Mouse (Mus musculus) T-helper 1 cell (primary cell): ENCODE results near the gene H2-M5.
"Not testable (repeated sequence)": the region's sequence is repeated elsewhere in the genome, so short reads cannot be mapped to it uniquely, and the experiment has no call there.

Source experiments
- in situ Hi-C: fragments of 300-600 bp; cut with MboI, MseI; formaldehyde crosslinking; loops from one replicate; pipeline ENCODE4 v1.15.1; 2025; ENCODE audit warnings: high pct_unique_total_duplicates

Gene H2-M5

GRCm38 (mm10) chr17:36989437-36989836 lies at the start of gene H2-M5:
TSS of gene H2-M5 (minus strand) at chr17:36989537.
- in situ Hi-C loops, result loop anchor here (5.0 kb wide), 1 partner anchor 97 kb away; the partner anchor contains the start of gene Trim40

- in situ Hi-C loops, result no loop called here
Observed at GRCm38 (mm10) chr17:37029162-37029561, 39.8 kb upstream of the H2-M5 start.

GRCm38 (mm10) chr17:37028683-37029120 lies 39.4 kb upstream of the H2-M5 start:
- in situ Hi-C loops, result no loop called here

GRCm38 (mm10) chr17:37028212-37028611 lies 38.9 kb upstream of the H2-M5 start:
- in situ Hi-C loops, result no loop called here

GRCm38 (mm10) chr17:37027486-37027885 lies 38.1 kb upstream of the H2-M5 start:
- in situ Hi-C loops, result no loop called here

GRCm38 (mm10) chr17:37026425-37026824 lies 37.1 kb upstream of the H2-M5 start:
- in situ Hi-C loops, result no loop called here

GRCm38 (mm10) chr17:37022628-37023576 lies 33.6 kb upstream of the H2-M5 start, which contains the start of gene Mog:
TSS of gene Mog (minus strand) at chr17:37023398.
- in situ Hi-C loops, result no loop called here

- in situ Hi-C loops, result not testable (repeated sequence)
Observed at GRCm38 (mm10) chr17:37019242-37019641, 29.9 kb upstream of the H2-M5 start.

GRCm38 (mm10) chr17:37018328-37018727 lies 29.0 kb upstream of the H2-M5 start:
- in situ Hi-C loops, result no loop called here

GRCm38 (mm10) chr17:37016333-37016732 lies 27.0 kb upstream of the H2-M5 start:
- in situ Hi-C loops, result no loop called here

- in situ Hi-C loops, result no loop called here
Observed at GRCm38 (mm10) chr17:37012141-37012540, 22.8 kb upstream of the H2-M5 start.

- in situ Hi-C loops, result no loop called here
Observed at GRCm38 (mm10) chr17:37011719-37012118, 22.4 kb upstream of the H2-M5 start.

- in situ Hi-C loops, result no loop called here
Observed at GRCm38 (mm10) chr17:37009460-37010042, 20.2 kb upstream of the H2-M5 start.

- in situ Hi-C loops, result no loop called here
Observed at GRCm38 (mm10) chr17:37008161-37008560, 18.8 kb upstream of the H2-M5 start.

- in situ Hi-C loops, result no loop called here
Observed at GRCm38 (mm10) chr17:37003366-37003765, 14.0 kb upstream of the H2-M5 start.

- in situ Hi-C loops, result no loop called here
Observed at GRCm38 (mm10) chr17:37002364-37003330, 13.3 kb upstream of the H2-M5 start.

GRCm38 (mm10) chr17:37000863-37001262 lies 11.5 kb upstream of the H2-M5 start, which contains the start of gene Zfp57:
TSS of gene Zfp57 (plus strand) at chr17:37001163.
- in situ Hi-C loops, result no loop called here

- in situ Hi-C loops, result no loop called here
Observed at GRCm38 (mm10) chr17:36998477-36998876, 9.1 kb upstream of the H2-M5 start.

- in situ Hi-C loops, result no loop called here
Observed at GRCm38 (mm10) chr17:36997033-36997735, 7.8 kb upstream of the H2-M5 start.

GRCm38 (mm10) chr17:36995448-36995847 lies 6.1 kb upstream of the H2-M5 start:
- in situ Hi-C loops, result no loop called here

GRCm38 (mm10) chr17:36994528-36994927 lies 5.2 kb upstream of the H2-M5 start:
- in situ Hi-C loops, result no loop called here
